Mouse (Mus musculus): Measurements from ENCODE around the gene Tada2a. TPM values are rescaled to one million over a fixed set of nuclear protein-coding genes. Genes with fewer than 3 reads are reported as not detected.

The Tada2a gene
- polyA plus RNA-seq, 1 experiment from 2014 or later: 32.7 TPM

Other genes with a start within 250 kb of the Tada2a start
- gene Ddx52, start 187.5 kb downstream of the Tada2a start, polyA plus RNA-seq (2014; fragmentation: Nextera tagmentation; extraction: Ambion mirVana): 46.8 and 47.4 TPM in 2 replicates
- 21.5 and 22.8 TPM in 2 replicates for gene Synrg, start 165.2 kb downstream of the Tada2a start, polyA plus RNA-seq (2014; fragmentation: Nextera tagmentation; extraction: Ambion mirVana)
- 13.7 and 14.8 TPM in 2 replicates for gene Dusp14, start 60.3 kb downstream of the Tada2a start, polyA plus RNA-seq (2014; fragmentation: Nextera tagmentation; extraction: Ambion mirVana)
- gene Acaca, start 72 bp upstream of the Tada2a start, polyA plus RNA-seq (2014; fragmentation: Nextera tagmentation; extraction: Ambion mirVana): 31.1 and 35.3 TPM in 2 replicates
- gene Gm11437, start 37.9 kb upstream of the Tada2a start, polyA plus RNA-seq (2014; fragmentation: Nextera tagmentation; extraction: Ambion mirVana): not detected in 2 replicates